Mouse (Mus musculus) limb, embryonic 10.5 days (tissue): Measurements from ENCODE around the gene Fam53a. TPM values are rescaled to one million over a fixed set of nuclear protein-coding genes. Genes with fewer than 3 reads are reported as not detected.
A peak's percentile ranks its signal among the peaks of the same experiment; 100 is the strongest.

Experiments used
- DNase-seq: peaks from one replicate; pipeline ENCODE4 v3.0.0-alpha.2; 2017; ENCODE audit warnings: low spot score
- H3K27ac ChIP-seq: fragments of 300-500 bp; sonication (generic); 2 replicates; pipeline ENCODE4 v1.5.1; 2016; ENCODE audit warnings: mild to moderate bottlenecking
- H3K27me3 ChIP-seq: fragments of 300-500 bp; sonication (generic); 2 replicates; pipeline ENCODE4 v1.6.1; 2016; ENCODE audit warnings: low read depth, mild to moderate bottlenecking; ENCODE audit not compliant: poor library complexity, severe bottlenecking
- H3K36me3 ChIP-seq: fragments of 300-500 bp; sonication (generic); 2 replicates; pipeline ENCODE4 v1.6.1; 2016; ENCODE audit warnings: mild to moderate bottlenecking, moderate library complexity
- H3K4me1 ChIP-seq: fragments of 300-500 bp; sonication (generic); 2 replicates; pipeline ENCODE4 v1.6.1; 2016
- H3K4me3 ChIP-seq: fragments of 300-500 bp; sonication (generic); 2 replicates; pipeline ENCODE4 v1.5.1; 2016; ENCODE audit warnings: mild to moderate bottlenecking, moderate library complexity
- H3K9me3 ChIP-seq: fragments of 300-500 bp; sonication (generic); replicated peaks from 2 replicates; pipeline ENCODE4 v1.6.1; 2016; ENCODE audit warnings: mild to moderate bottlenecking
- WGBS: fragments of 180-500 bp; shearing (Covaris S2); methylation state at CpG from one replicate; pipeline ENCODE4 v1.1.7; 2016; 5-methylcytosine and 5-hydroxymethylcytosine counted together
- polyA plus RNA-seq: library from polyadenylated mRNA; unstranded; fragments of >200 nt; fragmentation: Nextera tagmentation; extraction: Ambion mirVana; gene quantifications from 2 replicates; pipeline ENCODE4 v1.2.1, GENCODE M21; 2016

The Fam53a gene
- polyA plus RNA-seq, 1 experiment from 2014 or later: 78.8 TPM

- WGBS: 63% methylated on average over 4 of the region's 4 CpGs
- Histone ChIP-seq H3K4me1 (peaks cover 26% of the 10 kb centered on the region), H3K27ac (no peak overlapping the region), H3K36me3 (peaks cover 22% of the 10 kb centered on the region), H3K9me3 (no peaks in the 10 kb centered on the region), H3K4me3 (peak overlapping the region; percentile 76), H3K27me3 (no peaks in the 10 kb centered on the region)
- DNase-seq: no peak
Measured at GRCm38 (mm10) chr5:33627968-33628367, 1.5 kb downstream of the Fam53a start.

GRCm38 (mm10) chr5:33623766-33624165 is 5.7 kb downstream of the Fam53a start:
- Histone ChIP-seq H3K4me3 (no peak overlapping the region), H3K9me3 (no peaks in the 10 kb centered on the region), H3K4me1 (peaks cover 9% of the 10 kb centered on the region), H3K27ac (no peak overlapping the region), H3K36me3 (peaks cover 34% of the 10 kb centered on the region), H3K27me3 (no peaks in the 10 kb centered on the region)
- DNase-seq: no peak
- WGBS: 91% methylated on average over 3 of the region's 3 CpGs

GRCm38 (mm10) chr5:33622671-33623070 is 6.8 kb downstream of the Fam53a start:
- H3K9me3 ChIP-seq: no peaks in the 10 kb centered on the region
- no peak overlapping the region for H3K4me3 ChIP-seq
- no peaks in the 10 kb centered on the region for H3K27me3 ChIP-seq
- H3K36me3 ChIP-seq: peaks cover 34% of the 10 kb centered on the region
- no peak for DNase-seq
- no peak overlapping the region for H3K27ac ChIP-seq
- 92% methylated on average over 2 of the region's 2 CpGs for WGBS
- H3K4me1 ChIP-seq: peaks cover under 1% of the 10 kb centered on the region

- WGBS: 95% methylated on average over 6 of the region's 6 CpGs
- DNase-seq: no peak
- Histone ChIP-seq H3K27me3 (no peaks in the 10 kb centered on the region), H3K9me3 (no peaks in the 10 kb centered on the region), H3K36me3 (peaks cover 53% of the 10 kb centered on the region), H3K4me1 (no peaks in the 10 kb centered on the region; the same call in 1 of the 2 replicates), H3K27ac (no peak overlapping the region), H3K4me3 (no peak overlapping the region)
Measured at GRCm38 (mm10) chr5:33614391-33614790, 15.0 kb downstream of the Fam53a start.

GRCm38 (mm10) chr5:33611795-33612194 is 17.6 kb downstream of the Fam53a start:
- no peaks in the 10 kb centered on the region; the same call in 1 of the 2 replicates for H3K4me1 ChIP-seq
- peaks cover 76% of the 10 kb centered on the region for H3K36me3 ChIP-seq
- H3K4me3 ChIP-seq: no peak overlapping the region
- no peaks in the 10 kb centered on the region for H3K9me3 ChIP-seq
- H3K27me3 ChIP-seq: no peaks in the 10 kb centered on the region
- H3K27ac ChIP-seq: no peak overlapping the region
- WGBS: 97% methylated on average over 1 of the region's 1 CpGs
- DNase-seq: no peak

GRCm38 (mm10) chr5:33609226-33609625 is 20.2 kb downstream of the Fam53a start:
- no peaks in the 10 kb centered on the region for H3K27me3 ChIP-seq
- WGBS: 94% methylated on average over 1 of the region's 1 CpGs
- H3K4me1 ChIP-seq: no peaks in the 10 kb centered on the region
- H3K27ac ChIP-seq: no peak overlapping the region
- peaks cover 89% of the 10 kb centered on the region for H3K36me3 ChIP-seq
- no peak overlapping the region for H3K4me3 ChIP-seq
- no peak for DNase-seq
- H3K9me3 ChIP-seq: no peaks in the 10 kb centered on the region

- WGBS: 93% methylated on average over 15 of the region's 15 CpGs
- no peak overlapping the region for H3K27ac ChIP-seq
Measured at GRCm38 (mm10) chr5:33607434-33607833, 22.0 kb downstream of the Fam53a start.

GRCm38 (mm10) chr5:33606631-33607030 is 22.8 kb downstream of the Fam53a start:
- H3K36me3 ChIP-seq: peaks cover 91% of the 10 kb centered on the region
- no peak overlapping the region for H3K27ac ChIP-seq
- no peaks in the 10 kb centered on the region for H3K27me3 ChIP-seq
- H3K4me1 ChIP-seq: no peaks in the 10 kb centered on the region
- no peaks in the 10 kb centered on the region for H3K9me3 ChIP-seq
- H3K4me3 ChIP-seq: no peak overlapping the region
- no peak for DNase-seq
- WGBS: 84% methylated on average over 7 of the region's 7 CpGs

More at GRCm38 (mm10) chr5:33607434-33607833, 22.0 kb downstream of the Fam53a start:
- Histone ChIP-seq H3K27me3 (no peaks in the 10 kb centered on the region), H3K4me3 (no peak overlapping the region), H3K4me1 (no peaks in the 10 kb centered on the region), H3K9me3 (no peaks in the 10 kb centered on the region), H3K36me3 (peaks cover 91% of the 10 kb centered on the region)
- DNase-seq: no peak

GRCm38 (mm10) chr5:33605314-33605713 is 24.1 kb downstream of the Fam53a start:
- no peak for DNase-seq
- peaks cover 95% of the 10 kb centered on the region for H3K36me3 ChIP-seq
- WGBS: 87% methylated on average over 5 of the region's 5 CpGs
- no peak overlapping the region for H3K27ac ChIP-seq
- H3K9me3 ChIP-seq: no peaks in the 10 kb centered on the region
- no peaks in the 10 kb centered on the region for H3K27me3 ChIP-seq
- no peak overlapping the region for H3K4me3 ChIP-seq
- no peaks in the 10 kb centered on the region for H3K4me1 ChIP-seq

- WGBS: 36% methylated on average over 2 of the region's 2 CpGs
- Histone ChIP-seq H3K36me3 (peaks cover 10% of the 10 kb centered on the region), H3K27ac (no peak overlapping the region), H3K4me1 (no peaks in the 10 kb centered on the region), H3K27me3 (no peaks in the 10 kb centered on the region), H3K4me3 (no peak overlapping the region), H3K9me3 (no peaks in the 10 kb centered on the region)
- peak; percentile 39 for DNase-seq
Measured at GRCm38 (mm10) chr5:33593620-33594019, 35.8 kb downstream of the Fam53a start.

GRCm38 (mm10) chr5:33589221-33589888 is 40.1 kb downstream of the Fam53a start:
- Histone ChIP-seq H3K27ac (no peak overlapping the region), H3K27me3 (no peaks in the 10 kb centered on the region), H3K4me1 (peaks cover 9% of the 10 kb centered on the region), H3K4me3 (no peak overlapping the region), H3K9me3 (no peaks in the 10 kb centered on the region), H3K36me3 (no peaks in the 10 kb centered on the region)
- peak; percentile 90 for DNase-seq
- 69% methylated on average over 5 of the region's 5 CpGs for WGBS

GRCm38 (mm10) chr5:33588066-33588465 is 41.4 kb downstream of the Fam53a start:
- Histone ChIP-seq H3K9me3 (no peaks in the 10 kb centered on the region), H3K36me3 (no peaks in the 10 kb centered on the region), H3K4me3 (no peak overlapping the region), H3K4me1 (peaks cover 16% of the 10 kb centered on the region), H3K27me3 (no peaks in the 10 kb centered on the region), H3K27ac (no peak overlapping the region)
- 85% methylated on average over 3 of the region's 3 CpGs for WGBS
- DNase-seq: no peak

- WGBS: 74% methylated on average over 18 of the region's 18 CpGs
- no peak for DNase-seq
- Histone ChIP-seq H3K36me3 (no peaks in the 10 kb centered on the region), H3K27ac (no peak overlapping the region), H3K4me1 (peaks cover 16% of the 10 kb centered on the region), H3K27me3 (no peaks in the 10 kb centered on the region), H3K9me3 (no peaks in the 10 kb centered on the region), H3K4me3 (no peak overlapping the region)
Measured at GRCm38 (mm10) chr5:33587498-33588058, 41.9 kb downstream of the Fam53a start.
